Mouse (Mus musculus) olfactory bulb, adult 2 months (tissue): ENCODE measurements around the gene Dusp7. TPM values are rescaled to one million over a fixed set of nuclear protein-coding genes. Genes with fewer than 3 reads are reported as not detected.

Experiments
- H3K27ac ChIP-seq: fragments of 200-500 bp; 2 replicates; pipeline ENCODE4 v1.5.1; 2012; ENCODE audit warnings: low read depth, low read length; ENCODE audit not compliant: insufficient read depth
- H3K4me1 ChIP-seq: fragments of 200-500 bp; 2 replicates; pipeline ENCODE4 v1.6.1; 2012; ENCODE audit warnings: low read length; ENCODE audit not compliant: control insufficient read depth, insufficient read depth
- H3K4me3 ChIP-seq: fragments of 200-500 bp; 2 replicates; pipeline ENCODE4 v1.5.1; 2012; ENCODE audit warnings: mild to moderate bottlenecking, low read depth, low read length, moderate library complexity; ENCODE audit not compliant: insufficient read depth
- CTCF ChIP-seq: fragments of 200-500 bp; IDR thresholded peaks from 2 replicates; pipeline ENCODE4 v1.5.1; 2012; ENCODE audit warnings: low read depth, mild to moderate bottlenecking, low read length, moderate library complexity; ENCODE audit not compliant: insufficient read depth
- POLR2A ChIP-seq: fragments of 200-500 bp; IDR thresholded peaks from 2 replicates; pipeline ENCODE4 v1.6.1; 2012; ENCODE audit warnings: mild to moderate bottlenecking, low read depth, low read length, moderate library complexity; ENCODE audit not compliant: insufficient read depth
- WGBS: fragments of 180-500 bp; shearing (Covaris S2); methylation state at CpG from one replicate; pipeline ENCODE4 v1.1.7; 2018; 5-methylcytosine and 5-hydroxymethylcytosine counted together
- polyA plus RNA-seq: library from polyadenylated mRNA; stranded (reverse); fragments of >200 nt; gene quantifications from 2 replicates; pipeline ENCODE4 v1.2.4, GENCODE M21; 2012; ENCODE audit warnings: low replicate concordance; ENCODE audit not compliant: missing spikeins, insufficient read depth, insufficient read length

Dusp7 gene
- polyA plus RNA-seq, 1 experiment, result not detected

- Histone ChIP-seq H3K27ac (no peak overlapping the region), H3K4me1 (peaks cover 40% of the 10 kb centered on the region), H3K4me3 (no peak overlapping the region)
- TF ChIP-seq CTCF, result no peak
- no peak for TF ChIP-seq POLR2A
- 55% methylated on average over 2 of the region's 2 CpGs for WGBS
Observed at GRCm38 (mm10) chr9:106349075-106349474, 19.4 kb upstream of the Dusp7 start.

- WGBS, result 76% methylated on average over 6 of the region's 6 CpGs
- TF ChIP-seq CTCF, result no peak
- TF ChIP-seq POLR2A, result no peak
- Histone ChIP-seq H3K27ac (no peak overlapping the region), H3K4me1 (peaks cover 41% of the 10 kb centered on the region), H3K4me3 (no peak overlapping the region)
Observed at GRCm38 (mm10) chr9:106351178-106351577, 17.3 kb upstream of the Dusp7 start.

GRCm38 (mm10) chr9:106353779-106354178, 14.7 kb upstream of the Dusp7 start:
- H3K4me1 ChIP-seq, result peaks cover 40% of the 10 kb centered on the region
- WGBS, result 23% methylated on average over 6 of the region's 6 CpGs
- no peak overlapping the region for H3K4me3 ChIP-seq
- no peak for TF ChIP-seq POLR2A
- TF ChIP-seq CTCF, result no peak
- no peak overlapping the region for H3K27ac ChIP-seq

- TF ChIP-seq CTCF, result no peak
- TF ChIP-seq POLR2A, result no peak
- H3K4me3 ChIP-seq, result no peak overlapping the region
- H3K4me1 ChIP-seq, result peaks cover 41% of the 10 kb centered on the region
- H3K27ac ChIP-seq, result no peak overlapping the region
- 93% methylated on average over 6 of the region's 6 CpGs for WGBS
Observed at GRCm38 (mm10) chr9:106354810-106355209, 13.6 kb upstream of the Dusp7 start.

GRCm38 (mm10) chr9:106355217-106355974, 13.0 kb upstream of the Dusp7 start:
- Histone ChIP-seq H3K4me3 (no peak overlapping the region), H3K27ac (no peak overlapping the region), H3K4me1 (peaks cover 41% of the 10 kb centered on the region)
- TF ChIP-seq CTCF (no peak), POLR2A (no peak)
- WGBS, result 65% methylated on average over 10 of the region's 10 CpGs

- TF ChIP-seq POLR2A, result no peak
- TF ChIP-seq CTCF, result no peak
- H3K4me3 ChIP-seq, result no peak overlapping the region
- H3K4me1 ChIP-seq, result peaks cover 41% of the 10 kb centered on the region
- no peak overlapping the region for H3K27ac ChIP-seq
Observed at GRCm38 (mm10) chr9:106355975-106356286, 12.5 kb upstream of the Dusp7 start.

- TF ChIP-seq CTCF (no peak), POLR2A (no peak)
- Histone ChIP-seq H3K27ac (no peak overlapping the region), H3K4me1 (peaks cover 41% of the 10 kb centered on the region), H3K4me3 (no peak overlapping the region)
- WGBS, result 90% methylated on average over 10 of the region's 10 CpGs
Observed at GRCm38 (mm10) chr9:106356323-106356844, 12.0 kb upstream of the Dusp7 start.

GRCm38 (mm10) chr9:106357167-106357566, 11.3 kb upstream of the Dusp7 start:
- TF ChIP-seq CTCF, result no peak
- TF ChIP-seq POLR2A, result no peak
- no peak overlapping the region for H3K27ac ChIP-seq
- H3K4me3 ChIP-seq, result no peak overlapping the region
- H3K4me1 ChIP-seq, result peaks cover 38% of the 10 kb centered on the region
- WGBS, result 96% methylated on average over 3 of the region's 3 CpGs

- Histone ChIP-seq H3K4me1 (peaks cover 20% of the 10 kb centered on the region), H3K4me3 (no peak overlapping the region), H3K27ac (no peak overlapping the region)
- TF ChIP-seq CTCF (no peak), POLR2A (no peak)
- WGBS, result 67% methylated on average over 6 of the region's 6 CpGs
Observed at GRCm38 (mm10) chr9:106359297-106359696, 9.1 kb upstream of the Dusp7 start.

- no peak overlapping the region for H3K27ac ChIP-seq
- no peak overlapping the region for H3K4me3 ChIP-seq
- peaks cover 5% of the 10 kb centered on the region for H3K4me1 ChIP-seq
- TF ChIP-seq POLR2A (no peak), CTCF (no peak)
- WGBS, result 81% methylated on average over 6 of the region's 6 CpGs
Observed at GRCm38 (mm10) chr9:106361140-106361539, 7.3 kb upstream of the Dusp7 start.

- Histone ChIP-seq H3K4me1 (peaks cover 2% of the 10 kb centered on the region; the same call in 1 of the 2 replicates), H3K4me3 (no peak overlapping the region), H3K27ac (no peak overlapping the region)
- no peak for TF ChIP-seq CTCF
- no peak for TF ChIP-seq POLR2A
- WGBS, result 88% methylated on average over 7 of the region's 7 CpGs
Observed at GRCm38 (mm10) chr9:106365333-106365732, 3.1 kb upstream of the Dusp7 start.
